Mouse (Mus musculus) testis, postnatal 10 days (tissue): ENCODE measurements around the gene Agap3.

Source experiments
- DNase-seq: peaks from one replicate; pipeline ENCODE4 v3.0.0; 2021; ENCODE audit warnings: low spot score

Agap3 gene

GRCm38 (mm10) chr5:24474723-24475261 lies 22.8 kb downstream of the Agap3 start:
- peak; percentile 85 for DNase-seq

- peak; percentile 72 for DNase-seq
These were observed 23.7 kb downstream of the Agap3 start for GRCm38 (mm10) chr5:24475476-24476241.

GRCm38 (mm10) chr5:24477909-24478308 lies 25.9 kb downstream of the Agap3 start:
- no peak for DNase-seq

- peak; percentile 85 for DNase-seq
These were observed 29.7 kb downstream of the Agap3 start for GRCm38 (mm10) chr5:24481647-24482046.

GRCm38 (mm10) chr5:24482247-24483079 lies 30.5 kb downstream of the Agap3 start:
- DNase-seq = no peak

- DNase-seq = peak; percentile 77
These were observed 31.3 kb downstream of the Agap3 start for GRCm38 (mm10) chr5:24483326-24483725.

- no peak for DNase-seq
These were observed 33.0 kb downstream of the Agap3 start for GRCm38 (mm10) chr5:24484963-24485362.

- DNase-seq = peak; percentile 96
These were observed 34.1 kb downstream of the Agap3 start for GRCm38 (mm10) chr5:24486097-24486496.

- DNase-seq = no peak
These were observed 34.8 kb downstream of the Agap3 start for GRCm38 (mm10) chr5:24486738-24487137.

GRCm38 (mm10) chr5:24490413-24490920 lies 38.5 kb downstream of the Agap3 start:
- DNase-seq = no peak

- no peak for DNase-seq
These were observed 40.7 kb downstream of the Agap3 start for GRCm38 (mm10) chr5:24492546-24493285.

GRCm38 (mm10) chr5:24495019-24495418 lies 43.0 kb downstream of the Agap3 start:
- DNase-seq = no peak

GRCm38 (mm10) chr5:24496756-24497155 lies 44.8 kb downstream of the Agap3 start:
- no peak for DNase-seq

GRCm38 (mm10) chr5:24497526-24497925 lies 45.5 kb downstream of the Agap3 start:
- no peak for DNase-seq

- DNase-seq = no peak
These were observed 47.1 kb downstream of the Agap3 start for GRCm38 (mm10) chr5:24499113-24499512.

- DNase-seq = peak; percentile 62
These were observed 48.9 kb downstream of the Agap3 start for GRCm38 (mm10) chr5:24500851-24501250.

GRCm38 (mm10) chr5:24502786-24503185 lies 50.8 kb downstream of the Agap3 start:
- DNase-seq = no peak

GRCm38 (mm10) chr5:24505513-24505912 lies 53.5 kb downstream of the Agap3 start:
- no peak for DNase-seq

- no peak for DNase-seq
These were observed 56.4 kb downstream of the Agap3 start for GRCm38 (mm10) chr5:24508406-24508805.

- DNase-seq = peak; percentile 73
These were observed 58.7 kb downstream of the Agap3 start for GRCm38 (mm10) chr5:24510635-24511034.

GRCm38 (mm10) chr5:24512271-24512670 lies 60.3 kb downstream of the Agap3 start:
- peak; percentile 80 for DNase-seq

GRCm38 (mm10) chr5:24521366-24521765 lies 69.4 kb downstream of the Agap3 start:
- no peak for DNase-seq
